Mouse (Mus musculus) testis, adult 2 months (tissue): ENCODE measurements around the gene Xrcc1.

Experiments used
- CTCF ChIP-seq: fragments of 200-500 bp; IDR thresholded peaks from 2 replicates; pipeline ENCODE4 v1.5.1; 2012; ENCODE audit warnings: low read depth, mild to moderate bottlenecking, inconsistent platforms, low read length, moderate library complexity; ENCODE audit not compliant: control insufficient read depth, insufficient read depth, insufficient replicate concordance
- POLR2A ChIP-seq: fragments of 200-500 bp; IDR thresholded peaks from 2 replicates; pipeline ENCODE4 v1.6.1; 2012; ENCODE audit warnings: low read depth, mild to moderate bottlenecking, inconsistent platforms, low read length, moderate library complexity; ENCODE audit not compliant: control insufficient read depth

- TF ChIP-seq CTCF (no peak), POLR2A (no peak)
Observed at GRCm38 (mm10) chr7:24584876-24585275, 38.8 kb downstream of the Xrcc1 start.
